Mouse (Mus musculus) C2C12 (cell line): Measurements from ENCODE around the gene Zc3h18.

Experiments used
- CTCF ChIP-seq: IDR thresholded peaks from one replicate; pipeline ENCODE4 v1.5.1; 2011; ENCODE audit not compliant: control insufficient read depth, insufficient read depth, insufficient read length
- MYOG ChIP-seq: IDR thresholded peaks from one replicate; pipeline ENCODE4 v1.6.1; 2011; ENCODE audit not compliant: control insufficient read depth, insufficient read length; ENCODE audit errors: extremely low read depth
- USF1 ChIP-seq: IDR thresholded peaks from one replicate; pipeline ENCODE4 v1.6.1; 2011; ENCODE audit warnings: low read depth, mild to moderate bottlenecking, control low read depth, moderate library complexity

DNA sequence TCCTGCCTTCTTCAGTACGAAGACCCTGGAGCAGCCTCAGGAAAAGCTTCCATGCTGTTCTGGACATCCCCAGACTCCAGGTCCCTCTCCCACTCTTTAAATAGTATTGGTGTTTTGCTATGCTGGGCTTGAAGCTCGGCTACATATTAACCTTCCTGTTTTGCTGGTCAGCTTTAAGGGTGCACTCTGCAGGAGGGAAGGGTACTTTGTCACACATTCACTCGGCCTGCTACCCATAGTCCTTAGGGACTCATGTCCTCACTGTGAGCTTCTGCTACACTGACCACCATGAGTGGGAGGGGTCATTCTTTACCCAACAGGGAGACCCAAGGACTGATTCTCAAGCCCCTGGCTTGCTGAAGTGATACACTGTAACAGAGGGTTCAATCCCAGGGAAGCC is 54.2 kb downstream of the Zc3h18 start:
- TF ChIP-seq CTCF (no peak), USF1 (no peak), MYOG (no peak)
